Mouse (Mus musculus): Measurements from ENCODE around the gene Dnah3. TPM values are rescaled to one million over a fixed set of nuclear protein-coding genes. Genes with fewer than 3 reads are reported as not detected.

Dnah3 gene
- polyA plus RNA-seq, 1 experiment from 2014 or later, result 1.2 TPM

GRCm38 (mm10) chr7:120080177-120080576 lies 14.9 kb downstream of the Dnah3 start:
- no peaks in the 10 kb centered on the region for H3K9me3 ChIP-seq (ENCODE audit: control insufficient read depth, low read length)
- peak; percentile 56; the same call in 1 of the 2 replicates for ATAC-seq (ENCODE audit: low read depth)
- H3K27me3 ChIP-seq (ENCODE audit: control insufficient read depth, insufficient read depth, low read depth, low read length), result no peaks in the 10 kb centered on the region
- H3K36me3 ChIP-seq (ENCODE audit: control insufficient read depth, insufficient read depth, low read length), result no peaks in the 10 kb centered on the region
- no peak overlapping the region for H3K27ac ChIP-seq (ENCODE audit: low read length)
- H3K4me3 ChIP-seq (ENCODE audit: low read length), result no peak overlapping the region
- H3K4me2 ChIP-seq (ENCODE audit: low read depth, low read length), result no peak overlapping the region
- 41% methylated on average over 3 of the region's 3 CpGs for WGBS
- no peak overlapping the region for H3K9ac ChIP-seq (ENCODE audit: low read length)
- no peaks in the 10 kb centered on the region for H3K4me1 ChIP-seq (replicated peaks; ENCODE audit: control insufficient read depth, insufficient read depth, low read length)

- Histone ChIP-seq H3K4me1 (replicated peaks; ENCODE audit: control insufficient read depth, insufficient read depth, low read length) (no peaks in the 10 kb centered on the region), H3K27ac (ENCODE audit: low read length) (no peak overlapping the region), H3K27me3 (ENCODE audit: control insufficient read depth, insufficient read depth, low read depth, low read length) (no peaks in the 10 kb centered on the region), H3K36me3 (ENCODE audit: control insufficient read depth, insufficient read depth, low read length) (no peaks in the 10 kb centered on the region), H3K4me3 (ENCODE audit: low read length) (no peak overlapping the region), H3K4me2 (ENCODE audit: low read depth, low read length) (no peak overlapping the region), H3K9ac (ENCODE audit: low read length) (no peak overlapping the region), H3K9me3 (ENCODE audit: control insufficient read depth, low read length) (no peaks in the 10 kb centered on the region)
- no peak for ATAC-seq (ENCODE audit: low read depth)
- WGBS, result 12% methylated on average over 3 of the region's 3 CpGs
Measured at GRCm38 (mm10) chr7:120069164-120069563, 25.9 kb downstream of the Dnah3 start.

GRCm38 (mm10) chr7:120068114-120068513 lies 27.0 kb downstream of the Dnah3 start:
- no peak for ATAC-seq (ENCODE audit: low read depth)
- Histone ChIP-seq H3K27me3 (ENCODE audit: control insufficient read depth, insufficient read depth, low read depth, low read length) (no peaks in the 10 kb centered on the region), H3K4me1 (replicated peaks; ENCODE audit: control insufficient read depth, insufficient read depth, low read length) (no peaks in the 10 kb centered on the region), H3K9me3 (ENCODE audit: control insufficient read depth, low read length) (no peaks in the 10 kb centered on the region), H3K4me2 (ENCODE audit: low read depth, low read length) (no peak overlapping the region), H3K27ac (ENCODE audit: low read length) (no peak overlapping the region), H3K36me3 (ENCODE audit: control insufficient read depth, insufficient read depth, low read length) (no peaks in the 10 kb centered on the region), H3K4me3 (ENCODE audit: low read length) (no peak overlapping the region), H3K9ac (ENCODE audit: low read length) (no peak overlapping the region)
- WGBS, result 73% methylated on average over 3 of the region's 3 CpGs

- ATAC-seq (ENCODE audit: low read depth), result no peak
- 69% methylated on average over 1 of the region's 1 CpGs for WGBS
- Histone ChIP-seq H3K4me1 (replicated peaks; ENCODE audit: control insufficient read depth, insufficient read depth, low read length) (no peaks in the 10 kb centered on the region), H3K4me3 (ENCODE audit: low read length) (no peak overlapping the region), H3K9ac (ENCODE audit: low read length) (no peak overlapping the region), H3K27me3 (ENCODE audit: control insufficient read depth, insufficient read depth, low read depth, low read length) (no peaks in the 10 kb centered on the region), H3K36me3 (ENCODE audit: control insufficient read depth, insufficient read depth, low read length) (no peaks in the 10 kb centered on the region), H3K4me2 (ENCODE audit: low read depth, low read length) (no peak overlapping the region), H3K27ac (ENCODE audit: low read length) (no peak overlapping the region), H3K9me3 (ENCODE audit: control insufficient read depth, low read length) (no peaks in the 10 kb centered on the region)
Measured at GRCm38 (mm10) chr7:120064045-120064444, 31.0 kb downstream of the Dnah3 start.

GRCm38 (mm10) chr7:120055479-120055878 lies 39.6 kb downstream of the Dnah3 start:
- ATAC-seq (ENCODE audit: low read depth), result no peak
- no peak overlapping the region for H3K9ac ChIP-seq (ENCODE audit: low read length)
- 79% methylated on average over 3 of the region's 3 CpGs for WGBS
- no peak overlapping the region for H3K27ac ChIP-seq (ENCODE audit: low read length)
- H3K4me2 ChIP-seq (ENCODE audit: low read depth, low read length), result no peak overlapping the region
- no peaks in the 10 kb centered on the region for H3K27me3 ChIP-seq (ENCODE audit: control insufficient read depth, insufficient read depth, low read depth, low read length)
- no peak overlapping the region for H3K4me3 ChIP-seq (ENCODE audit: low read length)
- H3K4me1 ChIP-seq (replicated peaks; ENCODE audit: control insufficient read depth, insufficient read depth, low read length), result no peaks in the 10 kb centered on the region
- H3K36me3 ChIP-seq (ENCODE audit: control insufficient read depth, insufficient read depth, low read length), result no peaks in the 10 kb centered on the region
- no peaks in the 10 kb centered on the region for H3K9me3 ChIP-seq (ENCODE audit: control insufficient read depth, low read length)

GRCm38 (mm10) chr7:120054016-120054415 lies 41.1 kb downstream of the Dnah3 start:
- Histone ChIP-seq H3K4me1 (replicated peaks; ENCODE audit: control insufficient read depth, insufficient read depth, low read length) (no peaks in the 10 kb centered on the region), H3K4me3 (ENCODE audit: low read length) (no peak overlapping the region), H3K36me3 (ENCODE audit: control insufficient read depth, insufficient read depth, low read length) (no peaks in the 10 kb centered on the region), H3K9ac (ENCODE audit: low read length) (no peak overlapping the region), H3K9me3 (ENCODE audit: control insufficient read depth, low read length) (no peaks in the 10 kb centered on the region), H3K27ac (ENCODE audit: low read length) (no peak overlapping the region), H3K27me3 (ENCODE audit: control insufficient read depth, insufficient read depth, low read depth, low read length) (no peaks in the 10 kb centered on the region), H3K4me2 (ENCODE audit: low read depth, low read length) (no peak overlapping the region)
- 6% methylated on average over 2 of the region's 2 CpGs for WGBS
- no peak for ATAC-seq (ENCODE audit: low read depth)

- H3K36me3 ChIP-seq (ENCODE audit: control insufficient read depth, insufficient read depth, low read length), result no peaks in the 10 kb centered on the region
- H3K4me3 ChIP-seq (ENCODE audit: low read length), result no peak overlapping the region
- no peaks in the 10 kb centered on the region for H3K4me1 ChIP-seq (replicated peaks; ENCODE audit: control insufficient read depth, insufficient read depth, low read length)
- no peak overlapping the region for H3K27ac ChIP-seq (ENCODE audit: low read length)
- no peak overlapping the region for H3K9ac ChIP-seq (ENCODE audit: low read length)
- no peaks in the 10 kb centered on the region for H3K27me3 ChIP-seq (ENCODE audit: control insufficient read depth, insufficient read depth, low read depth, low read length)
- H3K9me3 ChIP-seq (ENCODE audit: control insufficient read depth, low read length), result no peaks in the 10 kb centered on the region
- H3K4me2 ChIP-seq (ENCODE audit: low read depth, low read length), result no peak overlapping the region
- no peak for ATAC-seq (ENCODE audit: low read depth)
Measured at GRCm38 (mm10) chr7:120050447-120050846, 44.6 kb downstream of the Dnah3 start.

- Histone ChIP-seq H3K9me3 (ENCODE audit: control insufficient read depth, low read length) (no peaks in the 10 kb centered on the region), H3K4me1 (replicated peaks; ENCODE audit: control insufficient read depth, insufficient read depth, low read length) (no peaks in the 10 kb centered on the region), H3K27me3 (ENCODE audit: control insufficient read depth, insufficient read depth, low read depth, low read length) (no peaks in the 10 kb centered on the region), H3K9ac (ENCODE audit: low read length) (no peak overlapping the region), H3K4me3 (ENCODE audit: low read length) (no peak overlapping the region), H3K27ac (ENCODE audit: low read length) (no peak overlapping the region), H3K4me2 (ENCODE audit: low read depth, low read length) (no peak overlapping the region), H3K36me3 (ENCODE audit: control insufficient read depth, insufficient read depth, low read length) (no peaks in the 10 kb centered on the region)
- no peak for ATAC-seq (ENCODE audit: low read depth)
- WGBS, result 79% methylated on average over 3 of the region's 3 CpGs
Measured at GRCm38 (mm10) chr7:120043990-120044389, 51.1 kb downstream of the Dnah3 start.

GRCm38 (mm10) chr7:120036422-120036821 lies 58.7 kb downstream of the Dnah3 start:
- Histone ChIP-seq H3K27ac (ENCODE audit: low read length) (no peak overlapping the region), H3K4me3 (ENCODE audit: low read length) (no peak overlapping the region), H3K27me3 (ENCODE audit: control insufficient read depth, insufficient read depth, low read depth, low read length) (no peaks in the 10 kb centered on the region), H3K9me3 (ENCODE audit: control insufficient read depth, low read length) (no peaks in the 10 kb centered on the region), H3K4me2 (ENCODE audit: low read depth, low read length) (no peak overlapping the region), H3K9ac (ENCODE audit: low read length) (no peak overlapping the region), H3K36me3 (ENCODE audit: control insufficient read depth, insufficient read depth, low read length) (no peaks in the 10 kb centered on the region), H3K4me1 (replicated peaks; ENCODE audit: control insufficient read depth, insufficient read depth, low read length) (no peaks in the 10 kb centered on the region)
- WGBS, result 72% methylated on average over 5 of the region's 5 CpGs
- ATAC-seq (ENCODE audit: low read depth), result no peak

- H3K4me3 ChIP-seq (ENCODE audit: low read length), result no peak overlapping the region
- no peak overlapping the region for H3K9ac ChIP-seq (ENCODE audit: low read length)
- ATAC-seq (ENCODE audit: low read depth), result no peak
- 65% methylated on average over 4 of the region's 4 CpGs for WGBS
- no peak overlapping the region for H3K4me2 ChIP-seq (ENCODE audit: low read depth, low read length)
- no peaks in the 10 kb centered on the region for H3K9me3 ChIP-seq (ENCODE audit: control insufficient read depth, low read length)
- no peak overlapping the region for H3K27ac ChIP-seq (ENCODE audit: low read length)
- H3K4me1 ChIP-seq (replicated peaks; ENCODE audit: control insufficient read depth, insufficient read depth, low read length), result no peaks in the 10 kb centered on the region
- H3K36me3 ChIP-seq (ENCODE audit: control insufficient read depth, insufficient read depth, low read length), result no peaks in the 10 kb centered on the region
- no peaks in the 10 kb centered on the region for H3K27me3 ChIP-seq (ENCODE audit: control insufficient read depth, insufficient read depth, low read depth, low read length)
Measured at GRCm38 (mm10) chr7:120034996-120035395, 60.1 kb downstream of the Dnah3 start.

Measured in lung, embryonic 16.5 days (tissue).